Mouse (Mus musculus) lung, postnatal 25 days (tissue): Measurements from ENCODE around the gene Bcl7c.
"Not testable (repeated sequence)": the region's sequence is repeated elsewhere in the genome, so short reads cannot be mapped to it uniquely, and the experiment has no call there.

Experiments
- DNase-seq: peaks from one replicate; pipeline ENCODE4 v3.0.0; 2022; ENCODE audit warnings: low spot score

Gene Bcl7c

DNA sequence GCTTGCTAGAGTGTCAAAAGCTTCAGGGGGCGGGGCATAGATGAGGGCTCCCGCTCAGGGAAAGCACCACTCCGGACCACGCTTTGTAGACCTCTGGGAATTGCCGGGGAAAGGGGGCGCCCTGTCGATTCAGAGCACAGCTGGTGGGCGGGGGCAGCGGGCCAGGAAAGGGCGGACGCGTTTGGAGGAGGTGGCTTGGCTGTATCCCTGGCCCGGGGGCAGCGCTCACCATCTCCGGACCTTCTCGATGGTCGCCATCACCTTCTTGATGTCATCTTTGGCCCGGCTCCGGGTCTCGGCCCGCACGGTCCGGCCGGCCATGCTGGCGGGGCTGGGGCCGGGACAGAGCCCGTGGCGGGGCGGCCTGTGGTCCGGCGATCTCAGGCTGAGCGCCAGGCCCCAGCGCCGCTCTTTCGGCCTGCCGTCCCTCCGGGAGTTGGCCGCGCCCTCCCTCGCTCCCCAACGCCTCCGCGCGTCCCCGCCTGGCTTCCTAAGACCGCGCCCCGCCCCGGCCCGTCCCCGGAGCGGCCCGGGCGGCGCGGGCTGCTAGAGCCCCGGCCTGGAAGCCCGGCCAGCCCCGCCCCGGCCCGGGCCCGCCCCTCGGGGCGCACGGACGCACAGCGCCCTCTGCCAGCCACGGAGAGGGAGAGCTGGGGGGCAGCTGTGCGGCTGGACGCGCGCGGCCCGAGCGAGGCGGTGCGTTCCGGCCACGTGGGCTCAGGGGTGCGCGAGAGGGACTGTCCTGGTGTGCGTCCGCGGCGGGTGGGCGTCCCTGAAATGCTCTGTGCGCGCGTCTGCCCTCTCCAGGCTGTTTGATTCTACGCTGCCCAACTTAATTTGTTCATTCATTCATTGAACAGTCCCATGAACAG lies at the start of gene Bcl7c:
TSS of gene Bcl7c (minus strand) at position 727 of the 872 bp plus-strand sequence.
- peak; percentile 89 for DNase-seq

GRCm38 (mm10) chr7:127753741-127754140 lies 45.0 kb upstream of the Bcl7c start:
- DNase-seq, result no peak

DNA sequence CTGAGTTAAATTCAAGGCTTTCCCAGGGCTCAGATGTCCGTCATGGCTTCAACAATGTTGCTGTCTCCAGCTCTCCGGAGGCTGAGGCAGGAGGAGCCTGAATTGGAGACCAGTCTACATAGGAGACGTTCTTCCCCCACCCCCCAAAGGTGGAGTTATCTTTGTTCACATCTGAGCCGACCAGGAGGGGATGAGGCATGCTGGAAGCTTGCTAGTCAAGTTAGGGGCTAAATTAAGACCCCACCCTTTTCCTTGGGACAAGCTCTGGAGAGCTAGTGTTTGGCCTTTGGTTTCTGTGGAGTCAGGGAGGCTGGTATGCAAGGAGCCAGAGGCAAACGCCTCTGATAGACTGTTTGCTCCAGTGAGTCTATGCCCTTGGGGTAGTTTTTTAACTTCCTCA lies 44.4 kb upstream of the Bcl7c start:
- DNase-seq, result no peak

DNA sequence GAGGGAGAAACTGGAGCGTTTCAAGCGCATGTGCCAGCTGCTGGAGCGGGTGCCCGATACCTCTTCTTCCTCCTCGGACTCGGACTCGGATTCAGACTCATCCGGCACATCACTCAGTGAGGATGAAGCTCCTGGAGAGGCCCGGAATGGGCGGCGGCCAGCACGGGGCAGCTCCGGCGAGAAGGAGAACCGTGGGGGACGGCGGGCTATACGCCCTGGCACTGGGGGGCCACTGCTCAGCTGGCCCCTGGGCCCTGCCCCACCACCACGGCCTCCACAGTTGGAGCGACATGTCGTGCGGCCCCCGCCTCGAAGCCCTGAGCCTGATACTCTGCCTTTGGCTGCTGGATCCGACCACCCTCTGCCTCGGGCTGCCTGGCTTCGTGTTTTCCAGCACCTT lies 43.3 kb upstream of the Bcl7c start:
- no peak for DNase-seq

DNA sequence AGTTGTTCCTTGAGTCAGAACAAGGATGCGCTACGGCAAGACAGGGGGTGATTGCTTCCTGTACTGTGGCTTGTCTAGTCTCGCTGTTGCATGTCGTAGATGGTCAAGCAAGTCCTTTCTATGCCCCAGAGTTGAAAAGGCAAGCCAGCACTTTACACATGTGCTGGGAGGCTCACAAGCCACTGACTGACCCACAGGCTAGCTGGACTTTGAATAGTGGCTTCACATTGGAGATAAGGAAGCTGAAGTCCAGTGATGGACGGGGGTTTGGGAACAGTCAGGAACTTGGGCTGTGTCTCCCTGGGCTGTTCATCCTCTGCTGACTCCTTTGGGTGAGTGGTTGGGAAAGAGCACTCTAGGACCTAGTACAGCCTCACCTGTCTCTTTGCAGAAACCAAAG lies 42.9 kb upstream of the Bcl7c start:
- DNase-seq, result no peak

GRCm38 (mm10) chr7:127750131-127751127 lies 41.7 kb upstream of the Bcl7c start:
- DNase-seq, result peak; percentile 49

DNA sequence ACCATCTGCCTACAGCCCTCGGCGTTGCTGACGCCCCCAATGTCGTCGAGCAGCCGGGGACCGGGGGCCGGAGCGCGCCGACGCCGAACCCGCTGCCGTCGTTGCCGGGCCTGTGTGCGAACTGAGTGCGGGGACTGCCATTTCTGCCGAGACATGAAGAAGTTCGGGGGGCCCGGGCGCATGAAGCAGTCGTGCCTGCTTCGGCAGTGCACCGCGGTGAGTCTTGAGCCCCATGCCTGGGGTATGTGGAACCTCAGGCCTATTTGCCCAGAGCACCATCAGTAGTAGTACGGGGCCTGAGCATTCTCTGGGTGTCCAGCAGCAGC lies 39.5 kb upstream of the Bcl7c start:
- no peak for DNase-seq

GRCm38 (mm10) chr7:127747559-127748234 lies 39.0 kb upstream of the Bcl7c start:
- no peak for DNase-seq

- no peak for DNase-seq
These were observed 38.1 kb upstream of the Bcl7c start for GRCm38 (mm10) chr7:127746494-127747491.

DNA sequence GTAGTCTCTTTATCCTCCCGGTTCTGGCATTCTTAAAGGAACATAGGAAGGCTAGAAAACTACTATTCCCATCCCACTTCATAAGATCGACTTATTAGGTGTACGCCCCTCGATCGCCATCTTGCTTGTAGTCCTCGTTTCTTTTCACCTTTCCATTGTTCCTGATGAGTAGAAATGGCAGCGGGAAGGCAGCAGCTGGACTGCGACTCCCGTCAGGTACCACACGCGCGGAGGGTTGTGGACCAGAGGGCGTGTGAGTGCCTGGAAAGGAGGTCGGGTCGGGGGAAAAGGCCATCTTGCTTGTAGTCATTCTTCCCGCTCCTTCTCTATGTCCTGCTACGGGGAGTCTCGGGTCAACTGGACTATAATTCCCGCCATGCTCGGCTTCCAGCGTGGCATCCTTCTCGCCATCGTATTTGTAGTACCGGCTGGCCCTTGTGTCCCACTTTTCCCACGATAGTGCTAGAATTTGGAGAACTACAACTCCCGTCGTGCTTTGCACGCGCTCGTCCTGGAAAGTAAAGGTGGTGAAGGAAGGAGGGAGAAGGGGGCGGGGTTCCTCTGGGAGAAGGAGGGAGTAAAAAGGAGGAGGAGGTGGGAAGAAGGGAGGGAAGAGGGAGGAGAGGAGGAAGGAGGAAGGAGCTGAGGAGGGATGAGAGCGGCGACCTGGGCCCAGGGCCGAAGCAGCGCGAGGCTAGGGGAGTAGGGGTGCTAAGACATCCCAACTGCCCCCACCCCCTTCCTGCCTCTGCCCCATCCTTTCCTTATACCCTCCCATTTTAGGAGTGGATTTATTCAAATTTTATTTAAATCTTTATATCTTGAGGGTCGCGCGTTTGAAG lies 37.1 kb upstream of the Bcl7c start:
- DNase-seq, result peak; percentile 99

- DNase-seq, result peak; percentile 97
These were observed 36.5 kb upstream of the Bcl7c start for GRCm38 (mm10) chr7:127745251-127745651.

GRCm38 (mm10) chr7:127744366-127745045 lies 35.8 kb upstream of the Bcl7c start, which contains the start of gene Fbxl19:
Gene Fbxl19, plus strand, starts transcription at chr7:127744543.
- DNase-seq, result peak; percentile 64

GRCm38 (mm10) chr7:127732066-127732465 lies 23.3 kb upstream of the Bcl7c start, which contains the start of gene Ctf2:
Gene Ctf2, minus strand, starts transcription at chr7:127732166.
- not testable (repeated sequence) for DNase-seq

DNA sequence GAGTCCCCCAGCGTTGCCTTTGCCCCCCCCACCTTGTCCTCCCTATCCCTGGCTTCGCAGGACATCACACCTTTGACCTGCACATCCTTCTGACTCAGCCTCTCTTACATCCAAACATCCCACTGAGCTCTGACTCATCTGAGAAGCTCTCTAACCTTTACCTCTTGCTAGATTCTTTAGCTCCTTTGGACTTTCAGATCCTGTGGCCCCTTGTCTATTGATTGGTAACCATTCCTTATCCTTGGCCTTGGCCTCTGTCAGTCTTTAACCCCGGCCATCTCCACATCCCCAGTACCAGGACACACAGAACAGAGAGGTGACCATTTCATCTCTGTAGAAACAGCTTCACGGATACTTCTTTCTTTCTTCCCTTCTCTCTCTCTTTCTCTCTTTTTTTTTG lies 21.4 kb upstream of the Bcl7c start:
- no peak for DNase-seq

- DNase-seq, result no peak
These were observed 19.2 kb upstream of the Bcl7c start for GRCm38 (mm10) chr7:127727898-127728297.

GRCm38 (mm10) chr7:127725924-127726323 lies 17.2 kb upstream of the Bcl7c start:
- DNase-seq, result no peak

GRCm38 (mm10) chr7:127725490-127725889 lies 16.8 kb upstream of the Bcl7c start:
- DNase-seq, result no peak

DNA sequence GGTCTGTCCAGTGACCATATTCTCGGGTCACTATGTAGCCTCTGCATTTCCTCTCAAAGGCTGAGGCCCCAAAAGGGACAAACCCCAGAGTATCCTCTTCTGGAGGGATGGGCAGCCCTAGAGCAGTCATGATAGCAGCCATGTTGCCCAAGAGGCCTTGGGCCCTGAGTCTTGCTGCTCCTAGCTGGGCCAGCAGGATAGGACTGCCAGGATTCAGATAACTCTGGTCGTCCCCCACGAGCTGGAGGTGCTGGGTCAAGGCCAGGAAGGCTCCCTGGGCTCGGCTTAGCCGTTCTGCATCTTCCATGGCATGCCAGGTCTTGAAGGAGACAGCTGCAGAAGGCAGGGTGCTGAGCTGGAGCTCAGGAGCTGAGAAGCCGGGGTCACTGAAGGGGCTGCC lies 10.5 kb upstream of the Bcl7c start:
- no peak for DNase-seq

DNA sequence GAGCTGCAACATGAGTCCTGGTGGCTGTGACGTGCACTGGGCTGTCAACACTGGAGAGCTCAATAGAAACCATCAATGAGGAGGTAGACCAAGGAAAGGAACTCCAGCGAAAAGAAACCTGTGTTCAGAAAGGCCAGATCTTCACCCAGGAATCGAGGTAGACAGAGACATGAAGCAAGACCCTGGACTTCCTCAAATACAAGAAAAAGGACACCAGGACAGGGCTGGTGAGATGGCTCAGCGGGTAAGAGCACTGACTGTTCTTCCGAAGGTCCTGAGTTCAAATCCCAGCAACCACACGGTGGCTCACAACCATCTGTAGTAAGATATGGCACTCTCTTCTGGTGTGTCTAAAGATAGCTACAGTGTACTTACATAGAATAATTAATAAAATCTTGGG lies 9.6 kb upstream of the Bcl7c start:
- DNase-seq, result no peak
